ENCODE assay signal across 9 mouse cellular contexts in the genomic region with DNA sequence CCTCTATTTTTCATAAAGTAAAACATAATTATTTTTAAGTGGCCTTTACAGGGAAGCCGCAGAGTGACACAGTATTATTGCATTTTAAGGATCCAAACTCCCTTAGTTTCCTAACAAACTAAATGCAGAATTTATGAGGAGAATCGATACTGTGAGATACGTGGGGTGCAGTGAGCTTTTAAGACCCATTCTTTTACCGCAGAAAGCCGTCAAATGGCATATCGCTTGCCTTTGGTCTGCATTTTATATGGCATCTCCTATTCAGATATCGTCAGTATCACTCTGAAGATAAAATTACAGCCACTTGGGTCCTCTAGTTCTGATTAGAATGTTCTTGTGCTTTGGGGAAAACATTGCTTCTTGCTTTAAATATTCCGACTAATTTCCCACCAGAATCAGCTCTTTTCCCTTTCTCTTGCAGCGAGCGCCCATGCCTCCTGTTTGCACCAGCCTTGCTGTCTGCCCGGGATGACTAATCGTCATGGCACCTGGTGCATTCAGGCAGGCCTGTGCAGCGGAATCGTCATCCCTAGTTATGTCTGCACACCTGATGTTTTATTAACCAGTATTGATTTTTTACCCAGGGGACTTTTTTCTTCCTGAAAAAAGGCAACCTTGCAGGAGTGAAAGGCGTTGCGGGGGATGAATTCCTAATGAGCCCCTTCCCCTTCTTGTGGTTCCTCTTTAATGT. TPM values are rescaled to one million over a fixed set of nuclear protein-coding genes. Genes with fewer than 3 reads are reported as not detected.
DNase-seq lines count a peak whose midpoint lies in the region; ATAC-seq lines count a peak whose summit lies in the region.
"Had no signal": no experiment of that assay in that cellular context is flagged by ENCODE, and none has a peak within 500 bp of the region (broad histone marks: within the 10 kb centered on the region; RNA-seq: fewer than 3 reads in every experiment).

No protein-coding gene starts in this region.

- H3K36me3 ChIP-seq in forebrain, embryonic 12.5 days (replicated peaks), result peaks cover 24% of the 10 kb centered on the region
- peaks cover 25% of the 10 kb centered on the region for H3K36me3 ChIP-seq in forebrain, embryonic 10.5 days (replicated peaks)

- peak; percentile 71; the same call in 1 of the 2 replicates for ATAC-seq in forebrain, embryonic 12.5 days (ENCODE audit: low FRiP score)
- ATAC-seq in frontal cortex, adult (ENCODE audit: low TSS enrichment), result peak; percentile 96

- no peaks in the 10 kb centered on the region for H3K27me3 ChIP-seq in forebrain, embryonic 12.5 days
- no peaks in the 10 kb centered on the region for H3K27me3 ChIP-seq in forebrain, embryonic 10.5 days (ENCODE audit: poor library complexity, severe bottlenecking)

- H3K9ac ChIP-seq in forebrain, embryonic 12.5 days, result no peak overlapping the region

- H3K27ac ChIP-seq in forebrain, embryonic 12.5 days, result no peak overlapping the region
- no peak overlapping the region for H3K27ac ChIP-seq in forebrain, embryonic 10.5 days

- DNase-seq in forebrain, embryonic 10.5 days (ENCODE audit: extremely low spot score, low spot score), result no peak
- DNase-seq in layer of hippocampus, postnatal 25 days (ENCODE audit: extremely low spot score in 1 of 2, low spot score in 1 of 2), result peak; percentile 23 to 38
- DNase-seq in retina, embryonic 14.5 days (ENCODE audit: low spot score), result peak; percentile 83
- DNase-seq in ovary, postnatal 10 days (ENCODE audit: low spot score), result no peak
- DNase-seq in natural killer cell, adult 2 months (ENCODE audit: low spot score in 2 of 2), result no peak
- DNase-seq in thymus, postnatal 4 days, result no peak
- DNase-seq: adrenal gland, adult 2 months had no signal

- H3K9me3 ChIP-seq in forebrain, embryonic 12.5 days, result peaks cover 7% of the 10 kb centered on the region; the same call in 1 of the 2 replicates
- H3K9me3 ChIP-seq in forebrain, embryonic 10.5 days, result peaks cover 6% of the 10 kb centered on the region; the same call in 1 of the 2 replicates

- WGBS in forebrain, embryonic 12.5 days, result 85% methylated on average over 16 of the region's 16 CpGs
- 90% methylated on average over 16 of the region's 16 CpGs for WGBS in forebrain, embryonic 10.5 days

- H3K4me1 ChIP-seq in forebrain, embryonic 12.5 days, result no peaks in the 10 kb centered on the region
- H3K4me1 ChIP-seq in forebrain, embryonic 10.5 days, result no peaks in the 10 kb centered on the region

- H3K4me3 ChIP-seq in forebrain, embryonic 12.5 days (replicated peaks), result no peak overlapping the region
- H3K4me3 ChIP-seq in forebrain, embryonic 10.5 days, result no peak overlapping the region

- H3K4me2 ChIP-seq in forebrain, embryonic 12.5 days, result no peak overlapping the region

RNA-seq across cellular contexts. Expression of a gene that starts 26.6 kb away (rescaled TPM):
- 95.8 and 96.2 TPM in 2 replicates for polyA plus RNA-seq in forebrain, embryonic 12.5 days (2016; fragmentation: Nextera tagmentation; extraction: Ambion mirVana)
- polyA plus RNA-seq in forebrain, embryonic 10.5 days (2016; fragmentation: Nextera tagmentation; extraction: Ambion mirVana), result 65.1 and 66.0 TPM in 2 replicates
- total RNA-seq in layer of hippocampus, postnatal 25 days (2021), result 100 to 1,000 TPM; 145 to 153 TPM

Comparison
In these comparisons a context has a peak if more than half of its experiments do, and no peak if none do; other contexts are left out.
1. DNase-seq: peak in layer of hippocampus, postnatal 25 days (2 of 2) and retina, embryonic 14.5 days (single experiment); none in forebrain, embryonic 10.5 days (single experiment), ovary, postnatal 10 days (single experiment), natural killer cell, adult 2 months (0 of 2) and thymus, postnatal 4 days (single experiment).